Mouse (Mus musculus) heart, adult 11 months (tissue): ENCODE measurements at regions not wholly inside any gene's neighbourhood (a gene's known extent, or its start where the extent isn't known, plus 50 kb on each side); places are given as distances from the start of the nearest gene placed in this dataset.

Experiments used
- DNase-seq: peaks from one replicate; pipeline ENCODE4 v3.0.0; 2022

- DNase-seq = no peak
Observed at GRCm38 (mm10) chr13:34462206-34462807, 117.3 kb upstream of the Slc22a23 start.

- no peak for DNase-seq
Observed at GRCm38 (mm10) chr13:34460969-34461368, 116.0 kb upstream of the Slc22a23 start.

GRCm38 (mm10) chr13:34456051-34456450, 111.1 kb upstream of the Slc22a23 start:
- DNase-seq = no peak

- DNase-seq = no peak
Observed at GRCm38 (mm10) chr13:34446806-34447205, 101.8 kb upstream of the Slc22a23 start.

DNA sequence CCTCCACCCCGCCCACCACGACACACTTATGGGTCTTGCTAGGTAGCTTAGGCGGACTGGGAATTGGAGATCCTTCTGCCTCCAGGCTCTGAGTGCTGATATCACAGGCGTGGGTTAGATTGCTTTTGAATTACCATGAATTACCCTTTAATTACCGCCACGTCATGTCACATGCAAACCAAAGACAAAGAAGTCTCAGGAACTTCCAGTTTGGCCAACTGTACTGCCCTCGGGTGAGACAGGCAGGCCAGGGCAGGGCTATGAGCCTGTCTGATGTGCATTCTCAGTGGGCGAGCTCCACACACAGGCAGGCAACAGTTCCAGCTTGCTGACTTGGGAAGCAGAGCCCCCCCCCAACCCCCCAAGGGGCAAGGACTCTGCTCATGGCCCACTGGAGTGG, 101.3 kb upstream of the Slc22a23 start:
- DNase-seq = no peak

GRCm38 (mm10) chr13:34441347-34441746, 96.4 kb upstream of the Slc22a23 start:
- DNase-seq = no peak

GRCm38 (mm10) chr13:34427527-34427926, 82.5 kb upstream of the Slc22a23 start:
- no peak for DNase-seq

DNA sequence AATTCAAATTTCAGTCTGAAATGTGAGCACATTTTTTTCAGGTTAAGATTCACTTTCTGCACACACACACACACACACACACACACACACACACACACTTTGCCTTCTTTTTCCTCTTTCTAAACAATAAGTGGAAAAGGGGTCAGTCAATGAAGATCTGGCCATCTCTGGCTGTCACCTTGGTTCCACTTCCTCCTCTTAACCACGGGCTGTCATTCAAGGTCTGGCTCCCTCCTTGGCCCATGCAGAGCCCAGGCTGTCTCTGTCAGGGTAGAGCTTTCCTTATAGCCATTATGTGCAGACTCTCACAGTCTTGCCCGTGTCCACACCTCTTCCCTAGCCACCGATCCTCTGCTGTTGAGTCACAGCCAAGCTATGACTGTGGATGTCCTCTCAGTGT, 79.9 kb upstream of the Slc22a23 start:
- no peak for DNase-seq

GRCm38 (mm10) chr13:34421644-34422043, 76.7 kb upstream of the Slc22a23 start:
- DNase-seq = peak; percentile 10

GRCm38 (mm10) chr13:34420341-34421156, 75.6 kb upstream of the Slc22a23 start:
- peak; percentile 51 for DNase-seq

GRCm38 (mm10) chr13:34419061-34419460, 74.1 kb upstream of the Slc22a23 start:
- no peak for DNase-seq

GRCm38 (mm10) chr13:34416603-34417002, 71.6 kb upstream of the Slc22a23 start:
- DNase-seq = peak; percentile 57

DNA sequence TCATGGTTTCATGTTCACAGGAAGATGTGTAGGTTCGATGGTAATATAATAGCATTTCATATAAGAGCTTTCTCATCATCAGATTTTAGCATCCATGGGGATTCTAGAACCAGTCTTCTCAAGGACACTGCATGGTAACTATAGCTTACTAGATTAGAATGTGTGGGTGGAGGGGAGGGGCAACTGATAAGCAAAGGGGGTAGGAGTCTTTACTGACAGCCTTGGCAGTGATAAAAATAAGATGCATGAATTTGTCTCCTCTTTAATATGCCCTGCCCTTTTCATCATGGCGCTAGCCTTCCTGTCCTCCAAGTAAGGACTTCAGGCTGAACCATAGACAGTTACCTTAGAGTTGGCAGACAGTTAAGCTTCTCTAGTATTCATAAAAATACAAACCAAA, 69.6 kb upstream of the Slc22a23 start:
- DNase-seq = peak; percentile 2

GRCm38 (mm10) chr13:34408669-34409055, 63.7 kb upstream of the Slc22a23 start:
- DNase-seq = no peak

- DNase-seq = no peak
Observed at GRCm38 (mm10) chr13:34408007-34408668, 63.2 kb upstream of the Slc22a23 start.

DNA sequence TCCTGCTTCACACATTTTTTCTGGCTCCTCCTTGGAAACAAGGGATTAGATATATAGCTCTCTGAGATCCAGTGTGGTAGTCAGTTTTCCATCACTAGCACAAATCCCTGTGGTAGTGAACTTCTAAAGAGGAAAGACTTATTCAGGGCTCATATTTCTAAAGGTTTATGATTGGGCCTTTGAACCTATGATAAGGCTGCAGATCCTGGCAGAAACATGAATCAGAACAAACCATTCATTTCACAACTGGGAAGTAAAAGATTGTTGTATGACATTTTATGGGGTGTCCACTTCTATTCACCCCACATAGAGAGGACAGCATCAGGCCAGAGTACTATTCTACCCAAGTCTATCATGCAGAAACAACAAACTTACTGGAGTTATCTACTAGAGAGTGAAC, 61.3 kb upstream of the Slc22a23 start:
- DNase-seq = no peak

GRCm38 (mm10) chr13:34402631-34403030, 57.6 kb upstream of the Slc22a23 start:
- DNase-seq = peak; percentile 18

DNA sequence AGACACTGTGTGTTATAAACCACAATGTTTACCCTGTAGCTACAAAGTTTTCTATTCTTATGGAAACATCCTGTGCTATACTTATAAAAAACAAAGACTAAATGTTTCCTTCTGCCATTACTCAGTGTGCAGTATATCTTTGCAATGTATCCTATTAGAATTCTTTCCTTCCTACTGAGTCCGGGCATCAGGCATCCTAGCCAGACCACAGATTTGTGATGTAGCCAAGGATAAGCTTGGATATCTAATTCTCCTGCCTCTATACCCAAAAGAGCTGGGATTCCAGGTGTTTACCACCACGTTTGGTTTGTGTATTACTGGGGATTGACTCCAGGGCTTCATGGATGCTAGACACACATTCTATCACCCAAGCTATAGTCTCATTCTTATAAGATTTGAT, 56.0 kb upstream of the Slc22a23 start:
- DNase-seq = no peak

GRCm38 (mm10) chr13:34398847-34399246, 53.9 kb upstream of the Slc22a23 start:
- DNase-seq = no peak

DNA sequence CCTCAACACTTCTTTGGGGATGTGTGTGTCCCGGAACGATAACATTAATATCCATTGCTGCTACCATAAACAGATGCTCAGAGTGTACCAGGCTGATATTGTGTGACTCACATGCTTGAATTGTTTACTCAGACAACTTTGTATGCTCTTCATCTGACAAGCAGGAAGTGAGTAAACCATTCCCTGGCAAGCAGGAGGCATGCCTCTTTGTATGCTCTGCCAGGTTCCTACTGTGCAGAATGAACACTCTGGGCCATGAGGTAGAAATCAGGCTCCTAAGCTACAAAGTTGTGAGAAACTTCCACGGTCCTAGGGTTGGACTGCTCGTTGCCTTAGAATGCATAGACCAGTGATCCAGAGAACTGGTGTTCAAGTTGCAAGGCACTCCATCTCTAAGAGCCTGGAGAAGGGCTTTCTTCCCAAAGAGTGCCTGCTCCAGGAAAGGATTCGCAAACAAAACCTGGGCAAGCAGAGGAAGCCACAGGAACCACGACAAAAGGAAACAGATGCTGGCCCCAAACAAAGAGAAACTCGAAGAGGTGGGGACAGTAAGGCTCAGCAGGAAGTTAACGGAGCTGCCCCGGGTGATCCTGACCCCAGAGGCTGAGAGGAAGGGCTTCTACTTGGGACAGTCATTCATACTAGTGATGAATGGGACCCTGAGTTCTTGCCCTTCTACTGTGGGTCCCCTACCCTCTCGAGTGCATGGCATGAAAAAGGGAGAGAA, 53.2 kb upstream of the Slc22a23 start:
- peak; percentile 85 for DNase-seq

GRCm38 (mm10) chr13:34395504-34395903, 50.5 kb upstream of the Slc22a23 start:
- DNase-seq = peak; percentile 18

GRCm38 (mm10) chr13:34395010-34395409, 50.0 kb upstream of the Slc22a23 start:
- no peak for DNase-seq
